Comparison of ENCODE assay signal across 8 mouse cellular contexts in the genomic region with DNA sequence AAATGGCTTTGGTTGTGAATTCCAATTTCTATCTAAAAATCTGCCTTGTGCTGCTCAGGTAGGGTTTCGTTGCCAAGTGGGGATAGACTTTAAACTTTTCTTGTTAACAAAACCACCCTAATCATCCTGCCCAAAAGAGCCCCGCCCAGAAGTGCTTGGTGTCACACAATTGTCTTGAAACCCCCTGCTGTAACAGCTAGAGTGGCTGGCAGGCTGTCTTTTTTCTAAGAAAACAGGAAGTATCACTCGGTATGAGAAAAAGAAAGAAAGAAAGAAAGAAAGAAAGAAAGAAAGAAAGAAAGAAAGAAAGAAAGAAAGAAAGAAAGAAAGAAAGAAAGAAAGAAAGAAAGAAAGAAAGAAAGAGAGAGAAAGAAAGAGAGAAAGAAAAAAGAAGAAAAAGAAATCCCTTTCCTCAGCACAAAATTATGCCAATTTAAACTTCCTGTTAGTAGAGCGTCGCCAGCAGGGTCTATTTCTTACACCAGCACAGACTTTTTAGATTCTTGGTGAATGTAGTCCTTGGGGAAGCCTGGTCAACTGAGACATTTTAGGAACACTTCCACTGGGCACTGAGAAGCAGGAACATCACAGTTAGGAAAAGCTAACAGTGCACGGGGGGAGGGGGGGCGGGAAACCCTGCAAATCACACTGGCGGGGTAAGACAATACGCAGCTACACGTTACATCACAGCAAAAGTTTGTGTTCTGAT.
DNase-seq lines count a peak whose midpoint lies in the region; ATAC-seq and TF ChIP-seq lines count a peak whose summit lies in the region.

No protein-coding gene starts in this region.

- no peak for TF ChIP-seq CTCF in heart, adult 2 months (IDR thresholded peaks at IDR 0.05)

- peak overlapping the region; percentile 33 for H3K9ac ChIP-seq in heart, adult 2 months (ENCODE audit: low read depth, low read length)
- H3K9ac ChIP-seq in hindbrain, embryonic 16.5 days (ENCODE audit: low read depth, low read length) = peak overlapping the region; percentile 42

- intact Hi-C loops in heart, adult 2 months (cut with DNase I) = no loop called here

- 10% methylated on average over 10 of the region's 10 CpGs for WGBS in heart, adult 2 months
- 13% methylated on average over 10 of the region's 10 CpGs for WGBS in hindbrain, embryonic 16.5 days
- WGBS in midbrain, embryonic 10.5 days = 6% methylated on average over 10 of the region's 10 CpGs

- H3K27me3 ChIP-seq in heart, adult 2 months (ENCODE audit: control insufficient read depth, insufficient read depth, low read length) = no peaks in the 10 kb centered on the region; the same call in none of the 2 replicates
- no peaks in the 10 kb centered on the region for H3K27me3 ChIP-seq in hindbrain, embryonic 16.5 days (replicated peaks; ENCODE audit: control insufficient read depth, insufficient read depth, low read length)
- peaks cover 6% of the 10 kb centered on the region for H3K27me3 ChIP-seq in midbrain, embryonic 10.5 days (ENCODE audit: low read depth, poor library complexity, severe bottlenecking)

- peak; percentile 44 for ATAC-seq in activated CD4-positive, CD25-positive, alpha-beta regulatory T cell, adult 4 months
- no peak for ATAC-seq in hindbrain, embryonic 16.5 days

- H3K4me1 ChIP-seq in heart, adult 2 months (ENCODE audit: control insufficient read depth, insufficient read depth, low read length) = peaks cover 2% of the 10 kb centered on the region
- H3K4me1 ChIP-seq in hindbrain, embryonic 16.5 days (ENCODE audit: control insufficient read depth, insufficient read depth, low read depth, low read length) = peaks cover 24% of the 10 kb centered on the region
- H3K4me1 ChIP-seq in midbrain, embryonic 10.5 days = peaks cover 53% of the 10 kb centered on the region

- H3K27ac ChIP-seq in heart, adult 2 months = peak overlapping the region; percentile 4; the same call in 1 of the 2 replicates
- no peak overlapping the region for H3K27ac ChIP-seq in hindbrain, embryonic 16.5 days (ENCODE audit: low read depth, low read length)
- peak overlapping the region; percentile 84 for H3K27ac ChIP-seq in midbrain, embryonic 10.5 days (replicated peaks)

- peak overlapping the region; percentile 44 for H3K4me3 ChIP-seq in heart, adult 2 months
- H3K4me3 ChIP-seq in hindbrain, embryonic 16.5 days (ENCODE audit: low read length) = peak overlapping the region; percentile 36
- peak overlapping the region; percentile 53 for H3K4me3 ChIP-seq in midbrain, embryonic 10.5 days

- TF ChIP-seq EP300 in heart, adult 2 months (IDR thresholded peaks at IDR 0.05; ENCODE audit: insufficient read depth, low read depth, low read length) = no peak

- peak overlapping the region; percentile 61 for H3K4me2 ChIP-seq in hindbrain, embryonic 16.5 days (ENCODE audit: low read length)

- no peak for DNase-seq in heart, adult 2 months
- DNase-seq in heart, adult 18-20 months = no peak
- no peak for DNase-seq in midbrain, embryonic 10.5 days (ENCODE audit: low spot score)
- DNase-seq in thymus, postnatal 36 days = peak; percentile 53 to 69
- no peak for DNase-seq in frontal cortex, postnatal 14 days (ENCODE audit: low spot score in 2 of 2)
- no peak for DNase-seq in adrenal gland, adult 8-10 months

- no peak for TF ChIP-seq POLR2A in heart, adult 2 months (IDR thresholded peaks at IDR 0.05; ENCODE audit: insufficient read depth, low read depth, low read length)

- no peaks in the 10 kb centered on the region for H3K9me3 ChIP-seq in hindbrain, embryonic 16.5 days (ENCODE audit: control insufficient read depth, low read length)
- H3K9me3 ChIP-seq in midbrain, embryonic 10.5 days (replicated peaks) = no peaks in the 10 kb centered on the region

- H3K79me2 ChIP-seq in heart, adult 2 months (replicated peaks; ENCODE audit: control insufficient read depth, insufficient read depth, low read length) = no peaks in the 10 kb centered on the region

- H3K36me3 ChIP-seq in heart, adult 2 months (ENCODE audit: control insufficient read depth, insufficient read depth, low read length) = no peaks in the 10 kb centered on the region
- no peaks in the 10 kb centered on the region for H3K36me3 ChIP-seq in hindbrain, embryonic 16.5 days (ENCODE audit: control insufficient read depth, insufficient read depth, low read length)
- no peaks in the 10 kb centered on the region for H3K36me3 ChIP-seq in midbrain, embryonic 10.5 days

Comparison
In these comparisons a context has a peak if more than half of its experiments do, and no peak if none do; other contexts are left out.
1. DNase-seq: peak in thymus, postnatal 36 days (2 of 2); none in heart, adult 2 months (0 of 2), heart, adult 18-20 months (0 of 2), midbrain, embryonic 10.5 days (single experiment), frontal cortex, postnatal 14 days (0 of 2) and adrenal gland, adult 8-10 months (single experiment).
2. Peak in every context shown above with its lines, with median percentiles within 50 percentile points of each other: H3K4me3 ChIP-seq.